Mouse (Mus musculus): ENCODE measurements at regions not wholly inside any gene's neighbourhood (a gene's known extent, or its start where the extent isn't known, plus 50 kb on each side); places are given as distances from the start of the nearest gene placed in this dataset.

GRCm38 (mm10) chr10:70766450-70766849, 110.7 kb upstream of the Phyhipl start:
- no peak overlapping the region for H3K27ac ChIP-seq
- no peaks in the 10 kb centered on the region for H3K36me3 ChIP-seq
- no peaks in the 10 kb centered on the region for H3K9me3 ChIP-seq (replicated peaks)
- no peaks in the 10 kb centered on the region for H3K27me3 ChIP-seq
- no peak overlapping the region for H3K9ac ChIP-seq
- H3K4me3 ChIP-seq (replicated peaks): no peak overlapping the region
- WGBS: 54% methylated on average over 8 of the region's 8 CpGs
- H3K4me2 ChIP-seq: no peak overlapping the region
- ATAC-seq (replicated peaks; ENCODE audit: low FRiP score): no peak
- 0 out of 2 replicates have a peak, but pooled peaks cover 2% of the 10 kb centered on the region for H3K4me1 ChIP-seq

DNA sequence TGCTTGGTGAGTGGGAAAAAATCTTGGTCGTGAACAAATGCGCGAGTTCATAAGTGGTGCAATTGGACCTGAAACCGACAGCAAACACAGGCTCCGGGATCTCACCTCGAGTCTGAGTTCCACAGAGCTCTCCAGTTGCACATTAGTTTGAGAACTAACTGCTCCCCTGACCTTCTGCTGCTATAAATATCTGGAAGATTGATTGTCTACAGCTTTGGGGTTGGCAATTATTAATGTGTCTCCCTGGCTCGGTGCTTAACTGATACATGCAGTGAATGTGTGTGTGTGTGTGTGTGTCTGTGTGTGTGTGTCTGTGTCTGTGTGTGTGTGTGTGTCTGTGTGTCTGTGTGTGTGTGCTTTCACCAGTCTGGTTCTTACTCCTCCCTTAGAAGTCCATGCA, 107.4 kb upstream of the Phyhipl start:
- Histone ChIP-seq H3K36me3 (no peaks in the 10 kb centered on the region), H3K4me2 (no peak overlapping the region), H3K4me3 (replicated peaks) (no peak overlapping the region), H3K9ac (no peak overlapping the region), H3K9me3 (replicated peaks) (no peaks in the 10 kb centered on the region), H3K27ac (no peak overlapping the region), H3K27me3 (no peaks in the 10 kb centered on the region), H3K4me1 (0 out of 2 replicates have a peak, but pooled peaks cover 2% of the 10 kb centered on the region)
- 40% methylated on average over 7 of the region's 7 CpGs for WGBS
- no peak; the same call in 1 of the 2 replicates for ATAC-seq (replicated peaks; ENCODE audit: low FRiP score)

DNA sequence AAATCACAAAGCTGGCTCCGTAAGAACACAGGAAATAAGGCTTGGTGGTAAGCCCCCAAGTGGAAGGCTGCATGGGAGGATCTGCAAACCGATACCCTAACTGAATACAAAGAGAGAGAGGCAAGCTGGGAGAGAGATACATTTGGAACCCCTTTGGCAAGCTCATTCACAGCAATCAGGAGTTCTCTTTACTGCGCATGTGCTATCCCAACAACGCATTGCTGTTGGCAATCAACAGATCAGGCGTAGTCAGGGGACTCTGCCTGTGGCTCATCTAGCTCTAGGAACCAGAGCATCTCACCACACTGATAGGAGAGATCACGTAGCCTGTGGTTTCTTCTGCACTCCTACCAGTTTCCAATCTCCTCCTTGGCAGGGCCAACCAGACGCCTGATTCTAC, 103.9 kb upstream of the Phyhipl start:
- 74% methylated on average over 7 of the region's 7 CpGs for WGBS
- no peaks in the 10 kb centered on the region for H3K36me3 ChIP-seq
- no peak overlapping the region for H3K4me3 ChIP-seq (replicated peaks)
- H3K4me2 ChIP-seq: no peak overlapping the region
- 0 out of 2 replicates have a peak, but pooled peaks cover 2% of the 10 kb centered on the region for H3K4me1 ChIP-seq
- no peaks in the 10 kb centered on the region for H3K27me3 ChIP-seq
- no peaks in the 10 kb centered on the region for H3K9me3 ChIP-seq (replicated peaks)
- H3K9ac ChIP-seq: no peak overlapping the region
- ATAC-seq (replicated peaks; ENCODE audit: low FRiP score): no peak
- no peak overlapping the region for H3K27ac ChIP-seq

DNA sequence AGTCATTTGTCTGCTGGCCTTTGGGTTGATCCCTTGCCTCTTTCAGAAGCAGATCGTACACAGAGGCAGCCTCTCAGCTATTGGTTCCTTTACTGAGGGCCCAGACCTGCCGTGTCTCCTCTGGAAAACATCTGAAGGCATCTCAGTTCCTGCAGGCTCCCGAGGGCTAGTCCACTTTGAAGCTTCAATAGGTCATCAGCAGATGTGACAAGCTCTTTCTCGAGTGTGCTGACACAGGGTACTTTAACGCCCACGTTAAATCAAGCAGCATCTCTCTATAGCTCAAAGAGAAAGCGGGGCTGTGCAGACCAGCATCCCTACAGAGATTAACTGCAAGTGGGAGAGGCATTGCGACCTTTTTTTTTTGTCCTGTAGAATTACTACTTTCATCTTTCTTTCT, 96.0 kb upstream of the Phyhipl start:
- Histone ChIP-seq H3K36me3 (no peaks in the 10 kb centered on the region), H3K9ac (no peak overlapping the region), H3K9me3 (replicated peaks) (no peaks in the 10 kb centered on the region), H3K4me1 (no peaks in the 10 kb centered on the region), H3K27me3 (no peaks in the 10 kb centered on the region), H3K4me2 (no peak overlapping the region), H3K27ac (no peak overlapping the region), H3K4me3 (replicated peaks) (no peak overlapping the region)
- ATAC-seq (replicated peaks; ENCODE audit: low FRiP score): no peak
- 46% methylated on average over 8 of the region's 8 CpGs for WGBS

DNA sequence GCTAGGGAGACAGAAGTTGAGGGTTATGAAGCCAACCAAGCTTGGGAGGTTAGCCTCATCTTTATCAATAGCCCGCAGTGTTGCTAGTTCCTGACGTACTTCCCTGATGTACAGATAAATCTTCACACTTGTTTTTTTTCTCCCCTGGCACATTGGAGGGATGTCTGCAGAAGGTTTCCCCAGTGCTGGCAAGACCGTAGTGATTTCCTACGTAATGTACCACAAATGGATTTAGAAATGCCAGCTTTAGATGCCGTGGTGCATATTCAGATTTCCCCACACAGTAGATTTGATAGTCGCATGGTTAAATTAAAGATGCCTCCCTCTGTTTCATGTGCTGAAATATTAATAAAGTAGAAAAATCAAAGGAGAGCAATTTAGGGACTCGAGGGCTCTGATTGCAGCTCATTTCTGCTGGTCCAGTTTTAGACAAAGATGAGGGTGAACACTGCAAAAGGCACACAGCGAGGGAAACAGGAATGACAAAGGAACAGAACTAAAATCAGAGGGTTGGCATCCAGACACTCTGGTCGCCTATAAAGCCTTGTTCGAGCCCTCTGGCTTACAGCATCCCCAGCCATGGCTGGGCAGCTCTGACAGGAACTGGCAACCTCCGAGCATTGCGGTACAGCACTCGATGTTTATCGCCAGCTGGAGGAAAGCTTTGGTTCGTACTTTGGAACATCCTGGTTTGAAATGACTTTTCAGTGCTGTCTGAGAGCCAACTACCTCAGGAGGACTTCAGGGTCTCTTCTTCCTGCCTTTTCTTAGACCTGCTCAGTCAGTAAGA, 94.8 kb upstream of the Phyhipl start:
- Histone ChIP-seq H3K27me3 (no peaks in the 10 kb centered on the region), H3K36me3 (no peaks in the 10 kb centered on the region), H3K4me3 (replicated peaks) (no peak overlapping the region), H3K4me2 (no peak overlapping the region), H3K4me1 (no peaks in the 10 kb centered on the region), H3K27ac (no peak overlapping the region), H3K9me3 (replicated peaks) (no peaks in the 10 kb centered on the region), H3K9ac (no peak overlapping the region)
- no peak for ATAC-seq (replicated peaks; ENCODE audit: low FRiP score)
- WGBS: 87% methylated on average over 15 of the region's 15 CpGs

GRCm38 (mm10) chr10:70746612-70747011, 90.8 kb upstream of the Phyhipl start:
- Histone ChIP-seq H3K27me3 (no peaks in the 10 kb centered on the region), H3K4me1 (no peaks in the 10 kb centered on the region), H3K4me2 (no peak overlapping the region), H3K36me3 (no peaks in the 10 kb centered on the region), H3K9ac (no peak overlapping the region), H3K4me3 (replicated peaks) (no peak overlapping the region), H3K27ac (no peak overlapping the region), H3K9me3 (replicated peaks) (no peaks in the 10 kb centered on the region)
- 89% methylated on average over 4 of the region's 4 CpGs for WGBS
- ATAC-seq (replicated peaks; ENCODE audit: low FRiP score): no peak

- no peaks in the 10 kb centered on the region for H3K36me3 ChIP-seq
- no peaks in the 10 kb centered on the region for H3K9me3 ChIP-seq (replicated peaks)
Observed at GRCm38 (mm10) chr10:70741909-70742308, 86.1 kb upstream of the Phyhipl start.

DNA sequence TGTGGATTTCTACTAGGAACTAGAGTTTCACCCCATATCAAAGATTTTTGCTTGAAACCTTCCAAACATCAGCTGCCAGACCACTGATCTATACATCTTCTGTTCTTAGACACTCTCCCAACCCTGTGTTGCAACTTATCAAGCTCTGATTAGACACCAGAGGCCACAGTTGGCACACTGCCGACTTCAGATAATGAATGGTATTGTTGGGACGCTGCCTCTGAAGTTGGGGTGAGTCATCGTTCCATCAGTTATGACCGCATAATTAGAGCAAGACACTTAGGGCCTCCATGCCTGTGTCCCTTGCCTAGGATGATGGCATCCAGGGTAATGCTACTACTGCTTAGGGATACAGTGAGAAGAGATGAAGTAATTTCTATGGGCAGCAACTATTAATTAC, 84.3 kb upstream of the Phyhipl start:
- 90% methylated on average over 4 of the region's 4 CpGs for WGBS
- no peaks in the 10 kb centered on the region for H3K9me3 ChIP-seq (replicated peaks)
- no peaks in the 10 kb centered on the region for H3K4me1 ChIP-seq
- H3K4me3 ChIP-seq (replicated peaks): no peak overlapping the region
- H3K36me3 ChIP-seq: no peaks in the 10 kb centered on the region
- no peak overlapping the region for H3K27ac ChIP-seq
- no peak for ATAC-seq (replicated peaks; ENCODE audit: low FRiP score)
- no peak overlapping the region for H3K4me2 ChIP-seq
- no peaks in the 10 kb centered on the region for H3K27me3 ChIP-seq
- H3K9ac ChIP-seq: no peak overlapping the region

More at GRCm38 (mm10) chr10:70741909-70742308, 86.1 kb upstream of the Phyhipl start:
- no peaks in the 10 kb centered on the region for H3K4me1 ChIP-seq
- H3K27ac ChIP-seq: no peak overlapping the region
- H3K9ac ChIP-seq: no peak overlapping the region
- ATAC-seq (replicated peaks; ENCODE audit: low FRiP score): no peak
- H3K4me3 ChIP-seq (replicated peaks): no peak overlapping the region
- no peaks in the 10 kb centered on the region for H3K27me3 ChIP-seq
- H3K4me2 ChIP-seq: no peak overlapping the region

- Histone ChIP-seq H3K9me3 (replicated peaks) (no peaks in the 10 kb centered on the region), H3K9ac (no peak overlapping the region), H3K36me3 (no peaks in the 10 kb centered on the region), H3K4me3 (replicated peaks) (no peak overlapping the region), H3K27ac (no peak overlapping the region), H3K4me2 (no peak overlapping the region), H3K27me3 (no peaks in the 10 kb centered on the region), H3K4me1 (no peaks in the 10 kb centered on the region)
- no peak for ATAC-seq (replicated peaks; ENCODE audit: low FRiP score)
- 82% methylated on average over 9 of the region's 9 CpGs for WGBS
Observed at GRCm38 (mm10) chr10:70739348-70739966, 83.7 kb upstream of the Phyhipl start.

DNA sequence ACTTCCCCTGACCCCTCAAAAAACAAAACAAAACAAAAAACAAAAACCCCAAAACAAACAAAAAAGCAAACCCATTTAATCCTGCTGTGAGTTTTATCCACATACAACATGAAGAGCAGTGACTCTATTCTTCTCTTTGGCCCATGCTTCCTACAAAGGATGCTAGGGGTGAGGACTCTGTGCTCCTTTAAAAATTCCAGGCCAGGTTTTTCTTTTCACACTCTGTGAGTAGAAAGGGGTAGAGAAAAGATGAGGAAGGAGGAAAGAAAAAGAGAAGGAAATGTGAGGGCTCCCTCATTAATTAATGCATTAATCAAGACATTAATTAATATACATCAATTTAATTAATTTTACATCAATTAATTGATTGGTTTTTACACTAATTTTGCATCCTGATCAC, 82.9 kb upstream of the Phyhipl start:
- no peaks in the 10 kb centered on the region for H3K27me3 ChIP-seq
- H3K4me1 ChIP-seq: no peaks in the 10 kb centered on the region
- no peaks in the 10 kb centered on the region for H3K9me3 ChIP-seq (replicated peaks)
- ATAC-seq (replicated peaks; ENCODE audit: low FRiP score): no peak
- no peak overlapping the region for H3K4me2 ChIP-seq
- no peak overlapping the region for H3K27ac ChIP-seq
- no peak overlapping the region for H3K9ac ChIP-seq
- no peaks in the 10 kb centered on the region for H3K36me3 ChIP-seq
- H3K4me3 ChIP-seq (replicated peaks): no peak overlapping the region

DNA sequence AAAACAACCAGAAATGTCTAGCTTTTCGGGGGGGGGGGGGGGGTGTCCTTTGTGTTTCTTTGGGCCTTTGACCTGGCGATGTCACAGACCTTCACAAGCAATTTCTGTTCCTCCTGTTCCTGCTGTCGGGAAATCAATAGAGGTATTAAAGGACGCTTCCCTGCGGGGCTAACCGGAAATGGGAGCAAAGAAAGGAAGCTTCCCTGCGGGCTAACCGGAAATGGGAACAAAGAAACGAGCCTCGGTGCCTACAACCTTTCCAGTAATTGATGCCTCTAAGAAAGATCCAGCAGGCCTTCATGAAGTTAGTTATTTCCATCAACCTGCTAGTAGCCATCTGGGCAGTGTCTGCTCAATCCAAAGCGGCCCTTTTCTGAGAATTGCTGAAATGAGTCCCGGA, 78.2 kb upstream of the Phyhipl start:
- Histone ChIP-seq H3K9me3 (replicated peaks) (no peaks in the 10 kb centered on the region), H3K9ac (no peak overlapping the region), H3K4me3 (replicated peaks) (no peak overlapping the region), H3K27me3 (no peaks in the 10 kb centered on the region), H3K4me1 (no peaks in the 10 kb centered on the region), H3K4me2 (no peak overlapping the region), H3K27ac (no peak overlapping the region), H3K36me3 (no peaks in the 10 kb centered on the region)
- no peak for ATAC-seq (replicated peaks; ENCODE audit: low FRiP score)
- WGBS: 83% methylated on average over 12 of the region's 12 CpGs

DNA sequence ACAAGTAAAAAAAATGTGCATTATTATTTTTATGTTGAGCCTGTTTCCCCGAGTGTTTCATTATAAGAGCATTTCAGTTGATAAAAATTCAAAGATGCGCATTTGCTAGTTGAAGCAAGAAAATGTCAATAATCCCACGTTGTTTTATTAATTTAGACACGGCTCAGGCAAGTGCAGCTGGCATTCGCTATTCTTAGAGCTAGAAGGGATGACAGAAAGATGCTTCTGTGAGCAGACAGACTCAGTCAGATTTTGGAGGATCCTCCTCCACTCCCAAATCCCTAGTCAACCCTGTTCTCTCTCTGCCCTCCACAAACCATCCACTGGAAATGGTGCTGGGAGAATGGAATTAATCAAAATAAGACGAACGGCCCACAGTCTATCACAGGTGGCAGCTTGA, 77.7 kb upstream of the Phyhipl start:
- H3K9ac ChIP-seq: no peak overlapping the region
- H3K27me3 ChIP-seq: no peaks in the 10 kb centered on the region
- no peaks in the 10 kb centered on the region for H3K4me1 ChIP-seq
- WGBS: 75% methylated on average over 7 of the region's 7 CpGs
- no peaks in the 10 kb centered on the region for H3K36me3 ChIP-seq
- ATAC-seq (replicated peaks; ENCODE audit: low FRiP score): no peak
- H3K9me3 ChIP-seq (replicated peaks): no peaks in the 10 kb centered on the region
- no peak overlapping the region for H3K27ac ChIP-seq
- H3K4me3 ChIP-seq (replicated peaks): no peak overlapping the region
- no peak overlapping the region for H3K4me2 ChIP-seq

- no peak for ATAC-seq (replicated peaks; ENCODE audit: low FRiP score)
- H3K27me3 ChIP-seq: no peaks in the 10 kb centered on the region
- H3K4me2 ChIP-seq: no peak overlapping the region
- no peak overlapping the region for H3K9ac ChIP-seq
- no peak overlapping the region for H3K4me3 ChIP-seq (replicated peaks)
- H3K36me3 ChIP-seq: no peaks in the 10 kb centered on the region
- H3K4me1 ChIP-seq: no peaks in the 10 kb centered on the region
- WGBS: 86% methylated on average over 3 of the region's 3 CpGs
- no peaks in the 10 kb centered on the region for H3K9me3 ChIP-seq (replicated peaks)
- no peak overlapping the region for H3K27ac ChIP-seq
Observed at GRCm38 (mm10) chr10:70725091-70725490, 69.3 kb upstream of the Phyhipl start.
